Mouse (Mus musculus) kidney, adult 18-20 months (tissue): ENCODE measurements around the gene Crb2.

Experiments used
- DNase-seq: peaks from one replicate; pipeline ENCODE4 v3.0.0; 2021

Crb2 gene

GRCm38 (mm10) chr2:37767080-37767547, 8.9 kb upstream of the Crb2 start:
- DNase-seq: peak; percentile 25

- no peak for DNase-seq
Observed at GRCm38 (mm10) chr2:37767739-37768138, 8.3 kb upstream of the Crb2 start.

- DNase-seq: peak; percentile 25
Observed at GRCm38 (mm10) chr2:37768903-37769302, 7.1 kb upstream of the Crb2 start.

GRCm38 (mm10) chr2:37769793-37770192, 6.3 kb upstream of the Crb2 start:
- DNase-seq: no peak

- DNase-seq: peak; percentile 92
Observed at GRCm38 (mm10) chr2:37771618-37772285, 4.3 kb upstream of the Crb2 start.

- DNase-seq: peak; percentile 43
Observed at GRCm38 (mm10) chr2:37774571-37774970, 1.5 kb upstream of the Crb2 start.

- DNase-seq: no peak
Observed at GRCm38 (mm10) chr2:37776611-37777411, 762 bp downstream of the Crb2 start.

- no peak for DNase-seq
Observed at GRCm38 (mm10) chr2:37777958-37778720, 2.1 kb downstream of the Crb2 start.

- DNase-seq: peak; percentile 62
Observed at GRCm38 (mm10) chr2:37780270-37780929, 4.4 kb downstream of the Crb2 start.

GRCm38 (mm10) chr2:37781421-37781820, 5.4 kb downstream of the Crb2 start:
- no peak for DNase-seq

- no peak for DNase-seq
Observed at GRCm38 (mm10) chr2:37782002-37782401, 6.0 kb downstream of the Crb2 start.

- DNase-seq: no peak
Observed at GRCm38 (mm10) chr2:37784473-37784872, 8.4 kb downstream of the Crb2 start.

- no peak for DNase-seq
Observed at GRCm38 (mm10) chr2:37786461-37786860, 10.4 kb downstream of the Crb2 start.

- DNase-seq: no peak
Observed at GRCm38 (mm10) chr2:37788176-37788962, 12.3 kb downstream of the Crb2 start.

- DNase-seq: peak; percentile 38
Observed at GRCm38 (mm10) chr2:37789029-37789428, 13.0 kb downstream of the Crb2 start.

GRCm38 (mm10) chr2:37789995-37790394, 13.9 kb downstream of the Crb2 start:
- no peak for DNase-seq

GRCm38 (mm10) chr2:37790738-37791137, 14.7 kb downstream of the Crb2 start:
- DNase-seq: no peak

- DNase-seq: no peak
Observed at GRCm38 (mm10) chr2:37791340-37791739, 15.3 kb downstream of the Crb2 start.

GRCm38 (mm10) chr2:37796021-37796420, 20.0 kb downstream of the Crb2 start:
- no peak for DNase-seq

GRCm38 (mm10) chr2:37797046-37797445, 21.0 kb downstream of the Crb2 start:
- no peak for DNase-seq

GRCm38 (mm10) chr2:37799137-37799536, 23.1 kb downstream of the Crb2 start:
- DNase-seq: no peak

- DNase-seq: no peak
Observed at GRCm38 (mm10) chr2:37801687-37802086, 25.6 kb downstream of the Crb2 start.
